8 mouse cellular contexts compared by ENCODE assay signal in the genomic region with DNA sequence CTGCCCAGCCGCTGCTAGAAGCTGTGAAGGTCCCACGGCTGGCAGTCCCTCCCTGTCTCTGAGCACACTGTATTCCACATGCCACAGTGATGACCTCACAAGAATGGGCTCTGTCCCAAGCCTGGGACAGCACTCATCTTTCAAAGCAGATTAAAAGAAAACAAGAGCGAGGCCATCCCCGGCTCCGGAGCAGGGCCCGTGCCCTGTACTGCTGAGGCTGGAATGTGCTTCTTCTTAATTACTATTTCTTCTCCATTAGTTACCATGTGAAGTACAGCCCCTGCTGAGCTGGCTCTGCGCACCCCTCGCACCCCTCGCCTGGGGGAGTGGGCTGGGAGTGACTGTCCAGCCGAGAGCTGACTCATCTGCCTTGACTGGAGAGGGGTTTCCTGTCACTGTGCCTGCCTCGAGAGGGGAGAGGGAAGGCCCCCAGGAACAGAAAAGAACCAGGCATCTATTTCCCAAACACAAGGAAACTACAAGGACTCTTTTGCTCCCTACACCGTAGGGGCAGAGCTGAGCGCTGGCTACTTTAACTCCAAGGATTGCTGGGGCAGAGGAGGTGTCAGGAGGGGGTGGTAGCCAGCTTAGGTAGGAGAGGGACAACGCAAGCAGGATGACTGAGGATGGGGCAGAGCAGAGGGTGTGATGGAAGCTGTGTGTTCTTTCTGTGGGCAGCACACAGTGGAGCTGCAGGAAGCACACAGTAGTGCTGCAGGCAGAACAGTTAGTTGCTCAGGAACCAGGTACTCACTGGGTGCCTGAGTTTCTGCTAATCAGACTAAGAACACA.
DNase-seq lines count a peak whose midpoint lies in the region; ATAC-seq and TF ChIP-seq lines count a peak whose summit lies in the region.

No protein-coding gene starts in this region.

- peak; percentile 66 for DNase-seq in 3134 (ENCODE audit: extremely low read depth, insufficient read length, low spot score)
- DNase-seq in adrenal gland, postnatal 25 days: peak; percentile 77
- DNase-seq in heart, adult 18-20 months: peak; percentile 60 to 63
- peak; percentile 90 for DNase-seq in lung, postnatal 10 days
- no peak for DNase-seq in thymus, adult 18-20 months
- DNase-seq in left cerebral cortex, postnatal 14 days (ENCODE audit: low spot score in 2 of 2): no peak

- no peaks in the 10 kb centered on the region for H3K36me3 ChIP-seq in intestine, postnatal 0 days (ENCODE audit: control insufficient read depth, insufficient read depth)

- intact Hi-C loops in left cerebral cortex, postnatal 14 days (cut with DNase I): loop anchor here (10.0 kb wide), 1 partner anchor 133 kb away; no protein-coding TSS in a partner anchor

- ATAC-seq in intestine, postnatal 0 days: no peak; the same call in 1 of the 2 replicates
- ATAC-seq in granulocyte monocyte progenitor cell, adult 5-6 weeks (replicated peaks; ENCODE audit: poor library complexity, severe bottlenecking): no peak

- no peak overlapping the region for H3K4me2 ChIP-seq in intestine, postnatal 0 days (replicated peaks; ENCODE audit: low read depth)

- no peaks in the 10 kb centered on the region for H3K9me3 ChIP-seq in intestine, postnatal 0 days (ENCODE audit: control insufficient read depth)

- no peak for TF ChIP-seq CTCF in intestine, postnatal 0 days (IDR thresholded peaks at IDR 0.05; ENCODE audit: low read depth)

- H3K4me1 ChIP-seq in intestine, postnatal 0 days (replicated peaks; ENCODE audit: control insufficient read depth, insufficient read depth, low read length): no peaks in the 10 kb centered on the region

- H3K27ac ChIP-seq in intestine, postnatal 0 days (ENCODE audit: low read depth, low read length): 0 out of 2 replicates have a peak overlapping the region, but pooled peaks have one; percentile 2

- WGBS in intestine, postnatal 0 days: 36% methylated on average over 14 of the region's 14 CpGs

- H3K27me3 ChIP-seq in intestine, postnatal 0 days (replicated peaks; ENCODE audit: control insufficient read depth, insufficient read depth, low read length): 0 out of 2 replicates have a peak, but pooled peaks cover 3% of the 10 kb centered on the region

- H3K4me3 ChIP-seq in intestine, postnatal 0 days (ENCODE audit: low read depth, low read length): no peak overlapping the region

- H3K9ac ChIP-seq in intestine, postnatal 0 days (ENCODE audit: low read depth, low read length): no peak overlapping the region

Comparison
In these comparisons a context has a peak if more than half of its experiments do, and no peak if none do; other contexts are left out.
1. DNase-seq: peak in 3134 (single experiment), adrenal gland, postnatal 25 days (single experiment), heart, adult 18-20 months (2 of 2) and lung, postnatal 10 days (single experiment); none in thymus, adult 18-20 months (0 of 2) and left cerebral cortex, postnatal 14 days (0 of 2).